Mouse (Mus musculus) lung, postnatal 10 days (tissue): Measurements from ENCODE around the gene Il12a.

Experiments used
- DNase-seq: peaks from one replicate; pipeline ENCODE4 v3.0.0; 2021

Il12a gene

DNA sequence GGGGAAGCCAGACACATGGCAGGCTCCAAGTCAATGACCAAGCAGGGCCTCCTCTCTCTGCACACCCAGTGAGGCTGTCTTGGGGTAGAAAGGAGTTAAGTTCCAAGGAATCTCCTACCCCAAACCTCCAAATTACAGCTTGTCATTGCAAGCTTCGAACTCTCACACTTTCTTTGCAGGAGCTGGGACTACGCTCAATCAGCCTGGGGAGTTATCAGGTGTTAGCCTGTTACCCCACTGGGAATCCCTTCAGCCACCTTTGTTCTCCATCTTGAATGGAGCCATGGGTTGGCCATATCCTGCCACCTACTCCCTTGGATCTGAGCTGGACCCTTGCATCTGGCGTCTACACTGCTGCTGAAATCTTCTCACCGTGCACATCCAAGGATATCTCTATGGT lies at the start of gene Il12a:
TSS of gene Il12a (plus strand) at position 301 of the 400 bp plus-strand sequence.
- no peak for DNase-seq

DNA sequence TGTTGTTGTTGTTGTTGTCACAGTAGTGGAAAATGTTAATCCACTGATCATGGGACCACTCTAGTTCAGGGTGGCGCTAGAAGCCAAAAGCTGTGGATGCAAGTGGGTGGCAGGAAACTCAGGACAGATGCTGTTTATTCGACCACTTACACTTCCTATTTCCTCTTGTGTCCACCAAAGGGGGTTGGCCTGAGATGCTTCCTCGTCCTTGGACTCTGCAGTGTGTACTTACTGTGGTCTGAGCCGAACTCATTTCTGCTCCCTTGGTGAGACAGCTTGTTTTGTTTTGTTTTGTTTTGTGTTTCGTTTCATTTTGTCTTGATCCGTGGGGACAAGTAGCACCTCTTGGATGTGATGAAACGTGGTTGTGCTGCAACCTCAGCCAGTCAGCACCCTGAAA lies 47.5 kb upstream of the Il12a start:
- DNase-seq: no peak

DNA sequence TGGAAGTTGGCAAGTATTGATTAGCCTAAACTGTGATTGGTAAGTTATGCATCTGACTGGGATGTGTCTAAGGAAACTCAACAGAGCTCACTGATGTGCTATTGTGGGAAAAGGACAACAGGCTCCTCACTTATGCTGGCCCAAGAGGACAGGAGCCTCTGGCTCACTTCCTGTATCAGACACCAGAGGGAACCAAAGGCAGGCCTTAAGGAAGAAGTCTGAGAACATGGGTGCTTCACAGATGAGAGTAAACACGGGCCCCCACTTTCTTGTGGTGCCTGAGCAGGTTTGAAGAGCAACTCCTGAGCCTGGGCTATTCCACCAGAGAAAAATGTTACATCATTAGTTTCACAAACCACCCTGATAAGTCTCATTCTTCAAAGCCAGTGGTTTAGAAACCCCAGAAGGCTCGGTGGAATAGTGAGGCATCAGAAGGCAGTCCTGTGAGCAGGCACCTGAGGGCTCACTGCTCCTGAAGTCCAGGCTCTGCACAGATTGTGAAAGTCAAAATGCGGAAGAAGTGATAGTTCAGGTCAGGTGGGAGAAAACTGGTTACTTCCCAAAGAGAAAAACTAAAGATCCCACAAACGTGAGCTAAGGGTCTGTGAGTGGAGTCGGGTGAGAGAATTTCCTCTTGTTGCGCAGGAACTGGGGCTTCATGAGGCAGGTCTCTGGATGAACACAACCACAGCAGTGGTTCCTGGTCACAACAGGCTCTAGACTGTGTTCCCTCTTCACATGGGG lies 43.9 kb upstream of the Il12a start:
- peak; percentile 54 for DNase-seq

DNA sequence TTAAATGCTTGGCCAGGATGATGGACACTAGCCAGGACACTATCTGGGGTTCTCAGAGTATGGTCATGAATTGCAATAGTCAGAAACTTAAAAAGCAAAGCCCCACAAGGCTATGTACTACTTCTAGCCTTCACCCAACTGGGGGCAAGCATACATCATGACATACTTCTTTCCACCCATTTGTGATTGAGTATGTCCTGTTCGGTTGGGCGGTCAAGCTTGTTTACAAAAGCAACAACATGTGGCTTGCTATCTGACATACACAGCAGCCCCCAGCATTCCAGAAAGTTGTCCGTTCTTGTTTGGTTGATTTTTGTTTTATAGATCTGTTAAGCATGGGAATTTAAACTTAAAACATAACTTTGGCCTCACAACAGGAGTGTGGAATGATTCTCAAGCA lies 43.2 kb upstream of the Il12a start:
- no peak for DNase-seq

DNA sequence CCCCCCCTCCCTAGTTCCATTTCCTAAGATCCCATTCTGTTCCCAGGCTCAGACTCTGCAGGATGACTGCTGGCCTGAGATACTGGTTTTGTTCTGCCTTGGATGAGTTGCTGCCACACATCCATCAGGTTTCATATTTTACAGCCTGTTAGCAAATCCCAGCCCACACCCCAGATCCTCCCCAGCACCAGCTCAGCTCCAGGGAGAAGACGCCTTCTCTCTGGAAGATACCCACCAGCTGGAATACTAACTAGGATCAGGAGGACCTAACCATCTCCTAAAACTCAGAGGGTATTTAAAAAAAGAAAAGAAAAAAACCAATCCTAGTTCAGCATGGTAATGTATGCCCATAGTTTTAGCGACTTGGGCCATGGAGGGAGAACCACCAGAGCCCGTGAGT lies 40.2 kb upstream of the Il12a start:
- DNase-seq: no peak

DNA sequence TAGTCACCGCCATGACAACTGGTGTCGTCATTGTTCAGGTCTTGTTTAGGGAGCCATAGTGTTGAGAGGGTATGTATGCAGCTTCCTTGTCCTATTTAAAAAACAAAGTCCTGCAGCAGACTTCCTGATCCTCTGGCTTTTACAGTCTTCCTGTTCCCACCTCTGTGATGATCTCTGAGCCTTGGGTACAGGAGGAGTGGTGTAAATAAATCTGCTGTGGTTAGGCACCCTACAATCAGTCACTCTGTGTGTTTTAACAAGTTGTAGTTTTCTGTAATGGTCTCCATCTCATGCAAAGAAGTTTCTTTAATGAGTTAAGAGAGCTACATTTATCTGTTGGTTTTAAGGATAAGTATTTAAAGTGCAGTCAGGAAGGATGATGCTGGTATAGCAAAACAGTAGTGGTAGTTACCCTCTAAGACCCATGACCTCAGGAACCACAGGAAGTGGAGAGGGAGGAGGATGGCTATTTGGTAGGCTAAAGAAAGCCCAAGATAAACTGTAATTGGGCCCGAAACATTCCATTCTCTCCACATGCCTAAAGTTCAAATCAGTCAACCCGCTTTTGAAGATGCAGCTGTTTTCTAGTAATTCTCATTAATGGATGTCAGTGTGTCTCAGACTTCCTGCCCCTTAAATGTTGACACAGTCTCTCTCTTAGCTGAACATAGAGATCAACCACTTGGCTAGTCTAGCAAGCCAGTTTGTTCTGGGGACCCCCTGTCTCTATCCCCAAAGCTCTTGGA lies 33.7 kb upstream of the Il12a start:
- DNase-seq: no peak

DNA sequence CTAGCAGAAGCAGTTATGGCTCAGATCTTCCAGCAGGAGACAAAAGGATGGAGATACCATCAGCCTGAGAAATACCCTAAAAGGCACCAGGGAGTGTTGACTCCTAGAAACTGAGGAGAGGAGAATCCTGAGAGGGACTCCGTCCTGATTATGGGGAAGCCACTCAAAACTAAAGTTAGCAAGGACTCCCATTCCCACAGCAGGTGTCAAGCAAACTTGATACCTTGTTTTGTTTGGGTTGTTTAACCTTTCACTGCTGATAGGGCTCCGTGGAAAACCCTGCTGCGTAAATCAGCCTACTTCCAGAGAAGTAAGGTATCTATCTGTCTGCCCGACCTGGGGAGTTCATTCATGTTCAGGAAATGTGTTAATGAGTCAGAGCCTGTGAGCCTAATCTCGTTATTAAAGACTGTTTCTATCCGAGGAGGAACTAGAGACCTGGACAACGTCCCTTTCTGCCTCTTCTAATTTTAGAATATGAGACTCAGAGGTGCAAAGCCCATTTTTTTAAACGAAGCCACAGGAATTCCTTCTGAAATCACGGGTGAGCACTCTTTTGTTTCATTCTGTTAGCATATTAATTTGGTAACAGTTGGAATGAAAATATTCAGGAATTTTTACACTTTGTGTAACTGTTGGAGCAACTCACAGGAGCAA lies 32.7 kb upstream of the Il12a start:
- DNase-seq: no peak

DNA sequence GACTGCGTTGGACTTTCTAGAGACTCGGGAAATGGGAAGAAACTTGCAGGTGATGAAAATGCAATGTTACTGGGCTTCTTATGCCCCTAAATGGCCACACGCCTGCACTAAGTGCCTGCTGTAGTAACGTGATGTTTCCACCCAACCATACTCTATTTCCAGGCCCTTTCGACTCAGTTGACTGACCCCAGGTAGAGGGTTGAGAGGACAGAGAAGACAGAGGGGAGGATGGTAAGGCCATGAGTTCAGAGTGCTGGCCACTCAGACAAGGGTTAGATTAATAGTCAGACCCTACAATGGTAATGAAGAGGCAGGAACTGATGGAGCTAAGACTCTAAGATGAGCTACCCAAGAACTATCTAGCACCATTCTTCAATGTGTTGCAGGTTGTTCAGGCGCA lies 30.4 kb upstream of the Il12a start:
- no peak for DNase-seq

DNA sequence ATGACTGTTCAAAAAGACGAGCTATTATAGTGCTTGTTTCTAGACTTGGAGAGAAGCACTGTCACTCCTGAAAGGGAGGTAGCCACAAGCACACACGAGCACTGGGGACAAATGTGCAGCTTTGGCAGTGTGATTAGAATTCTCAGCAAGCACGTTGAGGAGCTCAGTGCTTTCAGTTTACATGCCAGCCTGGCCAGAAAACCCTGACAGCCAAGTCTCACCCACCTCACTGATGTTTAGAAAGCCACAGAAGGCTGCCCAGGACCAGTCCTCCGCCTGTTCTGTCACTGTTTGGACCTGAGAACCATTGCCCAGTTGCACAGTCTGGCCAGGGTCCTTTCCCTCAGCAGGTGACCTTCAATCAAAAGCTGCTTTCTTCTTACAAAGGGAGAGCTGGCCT lies 29.9 kb upstream of the Il12a start:
- no peak for DNase-seq

DNA sequence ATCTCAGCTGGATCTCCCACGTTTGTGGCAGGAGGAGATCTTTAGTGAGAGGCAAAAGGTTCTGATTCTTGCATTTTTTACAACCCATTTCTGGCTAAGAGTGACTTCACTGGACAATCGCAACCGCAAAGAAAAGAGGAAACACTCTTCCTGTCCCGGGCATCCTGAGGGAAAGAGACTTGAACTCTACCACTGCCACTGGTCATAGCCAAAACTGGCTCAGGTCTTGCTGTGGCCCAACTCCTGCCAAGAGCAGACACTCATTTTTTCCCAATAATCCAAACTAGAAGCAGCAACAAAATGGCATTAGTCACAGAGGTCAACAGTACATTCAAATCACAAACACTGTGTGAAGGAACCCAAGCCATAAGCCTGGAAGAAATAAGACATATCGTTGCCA lies 28.1 kb upstream of the Il12a start:
- no peak for DNase-seq

DNA sequence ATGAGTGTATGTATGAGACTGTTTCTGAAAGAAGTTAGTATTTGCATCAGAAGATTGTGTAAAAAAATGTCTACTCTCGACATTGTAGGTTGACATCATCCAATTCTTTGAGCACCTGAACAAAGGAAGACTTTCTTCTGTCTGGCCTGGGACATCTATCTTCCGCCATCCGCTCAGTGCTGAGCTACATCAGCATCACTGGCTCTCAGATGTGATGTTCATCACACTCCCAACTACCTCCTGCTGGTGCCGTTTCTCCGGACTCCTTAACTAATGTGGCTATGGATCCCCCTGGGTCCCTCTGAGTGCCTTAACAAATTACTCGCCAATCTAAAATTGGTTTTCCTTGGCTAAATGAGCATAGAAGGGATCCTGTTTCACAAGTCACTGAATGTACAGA lies 26.1 kb upstream of the Il12a start:
- no peak for DNase-seq

DNA sequence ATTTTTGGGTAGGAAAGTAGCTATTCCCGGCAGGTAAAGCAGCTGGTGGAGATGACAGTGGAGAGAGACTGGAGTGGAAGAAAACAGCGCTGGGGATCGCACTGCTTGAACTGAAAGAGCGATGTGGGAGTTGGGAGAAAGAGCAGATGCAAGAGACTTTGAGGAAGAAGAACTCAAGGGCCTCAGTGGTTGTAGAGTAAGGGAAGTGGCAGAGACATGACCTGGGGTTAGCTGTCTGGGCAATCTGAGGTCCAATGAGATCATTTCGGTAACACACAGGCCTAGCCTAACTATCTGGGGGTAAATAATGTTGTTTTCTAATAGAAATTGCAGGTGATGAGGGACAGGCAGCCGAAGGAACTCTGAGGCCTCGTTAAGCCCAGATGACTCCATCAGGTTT lies 24.1 kb upstream of the Il12a start:
- DNase-seq: no peak

DNA sequence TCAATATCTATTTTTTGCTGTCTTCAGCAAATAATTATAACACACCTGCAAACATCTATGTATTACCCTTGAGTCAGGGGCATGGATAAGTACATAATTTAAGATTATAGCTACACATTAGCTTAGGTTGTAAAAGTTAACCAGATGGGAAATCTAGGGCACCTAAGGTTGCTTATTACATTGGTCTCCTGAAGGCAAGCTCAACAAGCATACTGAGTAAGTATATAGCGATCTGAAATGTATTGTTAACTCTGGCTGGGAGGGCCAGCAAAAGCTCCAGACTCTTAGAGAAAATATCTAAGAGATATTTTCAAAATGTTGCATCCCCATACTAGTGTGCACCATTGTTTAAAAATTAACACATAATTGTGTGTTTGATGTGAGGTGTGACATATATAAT lies 22.6 kb upstream of the Il12a start:
- no peak for DNase-seq

DNA sequence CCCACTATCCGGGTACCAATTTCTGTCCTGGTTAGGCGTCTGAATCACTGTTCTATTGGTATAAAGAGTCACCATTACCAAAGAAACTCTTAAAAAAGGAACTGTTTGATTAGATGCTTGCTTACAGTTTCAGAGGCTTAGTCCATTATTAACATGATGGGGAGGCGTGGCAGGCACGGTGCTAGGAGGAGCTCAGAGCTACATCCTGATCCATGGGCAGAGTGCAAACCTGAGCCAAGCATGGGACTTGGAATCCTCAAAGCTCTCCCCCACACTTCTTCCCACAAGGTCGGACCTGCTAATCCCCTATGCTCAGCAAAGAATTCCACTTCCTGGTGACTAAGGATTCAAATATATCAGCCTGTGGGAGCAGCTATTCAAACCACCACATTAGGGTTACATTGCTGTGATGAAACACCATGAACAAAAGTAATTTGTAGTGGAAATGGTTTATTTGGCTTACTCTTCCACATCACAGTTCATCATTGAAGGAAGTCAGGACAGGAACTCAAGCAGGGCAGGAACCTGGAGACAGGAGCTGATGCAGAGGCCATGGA lies 20.9 kb upstream of the Il12a start:
- no peak for DNase-seq

DNA sequence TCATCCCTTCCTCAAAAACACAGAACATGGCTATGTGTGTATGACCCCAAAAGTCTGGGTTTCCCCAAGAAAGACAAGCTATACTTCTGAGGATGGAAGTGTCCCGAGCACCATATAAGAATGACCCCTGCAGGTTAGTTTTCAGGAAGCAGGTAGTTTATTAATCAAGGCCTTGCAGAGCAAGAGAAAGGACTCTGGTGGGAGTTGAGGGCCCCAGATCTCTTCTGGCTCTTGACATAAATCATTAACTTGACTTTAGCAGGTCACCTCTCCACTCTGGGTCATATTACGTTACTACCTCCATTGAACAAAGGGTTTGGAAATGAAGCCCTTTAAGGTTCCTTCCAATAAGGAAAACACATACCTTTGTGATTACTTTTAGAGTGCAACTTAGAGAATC lies 15.7 kb upstream of the Il12a start:
- no peak for DNase-seq

DNA sequence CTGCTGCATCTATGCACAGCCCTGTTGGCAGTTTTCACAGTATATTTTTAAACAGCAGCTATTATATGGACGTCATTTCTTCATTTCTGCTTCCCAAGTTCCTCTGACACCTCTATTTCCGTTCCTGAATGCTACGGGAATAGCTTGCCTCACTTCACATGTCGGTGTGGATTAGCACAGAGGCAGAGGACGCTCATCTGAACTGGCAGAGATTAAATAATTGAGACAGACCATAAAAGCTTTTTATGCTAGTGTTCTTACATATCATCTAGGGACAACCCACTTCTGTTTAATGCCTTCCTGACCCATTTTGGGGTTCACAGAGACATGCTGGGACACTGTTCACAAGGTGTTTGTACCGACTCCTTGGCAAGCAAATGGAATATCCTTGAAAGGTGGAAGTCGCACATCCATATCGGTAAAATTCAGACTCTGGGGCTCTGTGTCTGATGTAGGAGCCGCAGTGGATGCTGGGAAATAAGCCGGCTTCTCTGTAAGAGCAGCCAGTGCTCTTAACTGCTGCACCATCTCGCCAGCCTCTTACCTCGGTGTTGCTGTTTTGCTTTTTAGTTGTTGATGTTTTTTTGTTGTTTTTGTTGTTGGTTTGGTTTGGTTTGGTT lies 15.1 kb upstream of the Il12a start:
- no peak for DNase-seq

DNA sequence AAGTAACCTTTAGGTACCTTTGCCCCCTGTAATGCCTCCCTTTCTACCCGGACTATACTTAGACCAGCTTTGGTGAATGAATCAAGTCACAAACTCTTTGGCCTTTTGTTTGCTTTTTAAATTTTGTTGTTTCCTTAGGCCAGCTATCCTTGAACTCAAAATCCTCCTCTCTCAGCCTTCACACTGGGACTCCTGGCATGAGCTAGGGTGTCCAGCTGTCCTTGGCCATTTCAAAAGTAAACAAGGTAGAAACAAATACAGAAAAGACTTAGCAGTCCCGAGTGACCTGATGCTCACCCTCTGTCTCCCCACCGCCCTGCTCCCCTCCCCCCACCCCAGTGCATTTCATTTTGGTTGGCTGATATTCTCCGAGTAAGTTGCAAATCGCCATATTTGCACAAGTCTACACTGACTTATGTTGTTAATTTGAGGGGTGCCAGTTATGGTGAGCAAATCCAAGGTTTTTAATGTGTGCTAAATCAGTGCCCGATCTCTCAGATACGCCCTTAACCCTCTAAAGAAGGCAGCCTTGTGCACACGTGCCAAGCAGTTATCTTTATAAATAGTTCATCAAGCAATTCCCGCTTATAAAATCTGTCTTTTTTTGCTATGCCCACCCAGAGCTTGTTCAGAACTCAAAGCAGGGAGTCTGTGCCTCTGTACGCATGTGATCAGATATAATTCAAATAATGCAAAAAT lies 14.3 kb upstream of the Il12a start:
- DNase-seq: no peak

DNA sequence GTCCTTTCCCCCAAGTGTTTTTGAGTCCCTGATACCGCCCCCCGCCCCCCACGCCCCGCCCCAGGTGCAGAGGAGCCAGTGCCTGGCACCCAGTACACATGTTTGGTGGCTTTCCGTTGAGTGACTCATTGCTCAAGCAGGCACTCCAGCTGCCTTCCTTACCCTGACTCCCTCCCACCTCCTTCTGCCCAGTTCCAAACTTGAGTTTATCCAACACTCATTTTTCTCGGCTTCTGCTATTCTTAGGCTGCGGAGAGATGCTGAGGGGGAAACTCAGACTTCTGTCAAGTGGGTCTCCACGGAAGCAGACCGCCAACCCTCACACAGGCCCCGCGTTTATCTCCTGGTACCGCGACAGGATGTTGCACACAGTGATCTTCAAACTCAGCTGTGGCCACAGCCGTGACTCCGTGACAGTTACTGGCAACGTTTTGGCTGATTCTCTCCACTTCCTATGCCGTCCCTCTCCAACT lies 13.6 kb upstream of the Il12a start:
- DNase-seq: peak; percentile 81

DNA sequence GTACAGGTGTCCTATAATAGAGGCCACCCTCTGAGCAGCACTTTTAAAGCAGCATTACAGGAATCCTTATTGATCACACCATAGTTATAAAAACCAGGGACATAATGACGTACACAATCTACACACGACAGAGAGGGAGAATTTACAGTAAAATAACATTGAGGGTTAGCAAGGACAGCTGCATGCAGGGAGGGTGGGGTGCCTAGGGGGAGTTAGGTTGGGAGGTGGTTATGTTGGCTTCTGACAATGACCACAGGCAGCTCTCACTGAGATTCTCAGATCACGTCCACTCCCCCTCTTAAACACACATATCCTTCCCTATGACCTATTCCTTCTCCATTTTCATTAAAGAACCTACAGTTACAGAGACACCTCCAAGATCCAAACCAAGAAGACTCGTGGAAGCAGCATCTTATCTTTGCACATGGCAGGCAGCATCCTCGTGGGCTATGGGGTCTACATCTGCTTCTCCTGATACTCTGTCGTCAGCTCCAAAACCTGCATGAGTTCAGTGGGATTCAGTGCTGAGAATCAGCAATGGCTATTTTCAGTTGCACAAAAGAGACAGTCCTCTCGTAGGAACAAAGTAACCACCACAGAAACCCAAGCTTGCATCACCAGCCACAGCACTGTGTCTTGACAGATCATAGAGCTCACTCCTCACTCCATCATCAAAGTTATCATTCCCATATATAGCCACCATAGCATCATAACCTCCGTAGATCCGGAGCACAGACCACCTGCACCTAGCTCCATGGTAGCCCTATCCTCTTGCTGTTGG lies 11.4 kb upstream of the Il12a start:
- no peak for DNase-seq

DNA sequence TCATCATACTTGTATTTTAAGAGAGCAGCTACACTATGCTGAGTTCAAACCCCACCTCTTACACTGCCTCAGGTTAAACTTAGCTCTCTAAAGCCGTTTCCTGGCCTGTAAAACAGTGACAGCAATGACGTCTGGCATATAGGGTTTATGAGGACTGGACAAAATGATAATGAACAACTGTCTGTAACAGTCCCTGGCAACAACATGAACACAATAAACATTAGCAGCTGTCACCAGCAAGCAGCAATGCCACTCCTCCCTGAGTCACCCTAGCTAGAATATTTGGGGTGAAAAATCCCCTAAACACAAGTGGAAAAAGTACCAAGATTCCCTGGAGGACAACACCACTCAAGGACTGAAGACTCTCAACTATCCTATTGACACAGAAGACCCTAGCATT lies 6.9 kb upstream of the Il12a start:
- DNase-seq: no peak

DNA sequence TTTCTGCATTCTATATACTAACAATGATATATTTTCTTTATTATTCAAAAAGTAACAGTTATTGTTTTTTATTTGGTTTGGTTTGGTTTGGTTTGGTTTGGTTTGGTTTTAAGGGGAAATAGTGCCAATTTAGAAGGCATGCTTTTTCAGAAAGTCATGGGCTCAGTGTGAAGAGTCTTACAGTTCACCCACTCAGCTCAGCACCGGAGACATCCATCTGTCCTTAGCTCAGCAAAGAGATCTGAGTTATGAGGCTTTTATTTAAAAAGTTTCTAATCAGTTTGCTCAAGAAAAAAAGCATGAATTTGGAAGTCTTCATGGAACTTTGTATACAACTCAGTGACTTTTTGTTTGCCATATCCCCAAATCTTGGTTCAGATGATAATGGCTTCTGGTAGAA lies 6.2 kb upstream of the Il12a start:
- no peak for DNase-seq
